Mouse (Mus musculus) cerebellum, postnatal 10 days (tissue): Measurements from ENCODE around the gene Ep400.

Experiments
- DNase-seq, 2 experiments: peaks; one replicate each; pipeline ENCODE4 v3.0.0; 2021; ENCODE audit warnings: mixed read lengths in 2 of 2

Ep400 gene

DNA sequence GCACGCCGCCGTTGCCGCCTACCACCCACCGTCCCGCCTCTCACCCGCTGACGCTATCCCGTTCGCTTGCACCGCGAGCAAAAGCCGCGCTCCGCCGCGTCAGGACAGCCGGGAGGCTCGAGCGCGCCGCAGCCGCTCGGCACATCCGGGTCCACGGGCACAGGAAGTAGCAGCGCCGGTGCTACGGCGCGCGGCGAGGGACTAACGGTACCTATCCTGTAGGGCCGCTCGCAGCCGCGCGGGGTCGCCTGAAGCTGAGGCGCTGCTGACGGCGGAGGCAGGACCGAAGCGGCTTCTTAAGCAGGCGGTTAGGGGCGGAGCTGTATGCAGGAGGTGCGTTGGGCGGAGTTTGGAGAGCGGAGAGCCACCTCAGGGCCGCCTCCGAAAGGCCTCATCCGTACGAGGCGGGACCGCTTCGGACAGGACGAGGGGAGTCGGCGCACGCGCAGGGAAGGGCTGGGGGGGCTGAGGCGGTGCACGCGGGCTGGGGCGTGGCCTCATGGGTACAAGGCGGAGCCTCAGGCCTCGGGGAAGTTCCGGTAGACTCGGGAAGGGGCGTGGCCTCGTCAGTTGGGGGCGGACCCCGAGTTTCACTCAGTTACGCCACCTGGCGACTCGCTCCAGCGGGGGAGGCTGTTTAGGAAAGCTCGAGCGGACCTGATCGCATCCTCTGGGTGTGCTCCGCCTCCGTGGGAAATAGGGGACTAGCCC lies at the start of gene Ep400:
Gene Ep400 (minus strand): TSS at position 270 of the 711 bp plus-strand sequence.
- DNase-seq: peak; percentile 100

DNA sequence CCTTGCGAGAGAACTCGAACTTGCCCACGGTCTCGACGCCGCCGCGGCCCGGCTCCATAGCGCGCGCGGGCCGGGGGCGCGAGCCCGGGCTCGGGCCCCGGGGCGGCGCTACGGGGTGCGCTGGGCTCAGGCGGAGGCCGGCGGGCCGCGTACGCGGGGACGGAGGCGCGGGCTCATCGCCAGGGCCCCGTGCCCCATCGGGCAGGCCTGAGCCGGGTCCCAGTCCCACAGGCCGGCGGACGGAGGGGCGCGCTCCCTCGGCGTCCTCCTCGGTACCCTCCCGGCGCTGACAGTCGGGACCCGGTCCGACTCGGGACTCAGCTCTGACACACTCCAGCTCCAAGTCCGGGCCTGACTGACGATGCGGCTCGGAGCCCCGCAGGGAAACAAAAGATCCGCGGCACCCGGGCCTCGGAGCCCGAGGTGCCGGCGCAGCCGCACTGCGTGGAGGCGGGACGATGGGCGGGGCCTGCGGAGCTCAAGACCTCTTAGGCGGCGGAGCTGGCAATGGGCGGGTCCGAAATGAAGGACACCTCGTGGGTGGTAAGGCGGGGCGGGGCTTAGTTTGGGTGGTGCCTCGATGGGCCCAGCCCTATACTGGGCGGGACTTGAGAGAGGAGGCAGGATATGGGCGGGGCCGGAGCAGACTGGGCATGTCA lies 39.3 kb upstream of the Ep400 start, which contains the start of gene Ulk1:
Gene Ulk1 (minus strand): TSS at position 431 of the 659 bp plus-strand sequence.
- peak; percentile 100 for DNase-seq

DNA sequence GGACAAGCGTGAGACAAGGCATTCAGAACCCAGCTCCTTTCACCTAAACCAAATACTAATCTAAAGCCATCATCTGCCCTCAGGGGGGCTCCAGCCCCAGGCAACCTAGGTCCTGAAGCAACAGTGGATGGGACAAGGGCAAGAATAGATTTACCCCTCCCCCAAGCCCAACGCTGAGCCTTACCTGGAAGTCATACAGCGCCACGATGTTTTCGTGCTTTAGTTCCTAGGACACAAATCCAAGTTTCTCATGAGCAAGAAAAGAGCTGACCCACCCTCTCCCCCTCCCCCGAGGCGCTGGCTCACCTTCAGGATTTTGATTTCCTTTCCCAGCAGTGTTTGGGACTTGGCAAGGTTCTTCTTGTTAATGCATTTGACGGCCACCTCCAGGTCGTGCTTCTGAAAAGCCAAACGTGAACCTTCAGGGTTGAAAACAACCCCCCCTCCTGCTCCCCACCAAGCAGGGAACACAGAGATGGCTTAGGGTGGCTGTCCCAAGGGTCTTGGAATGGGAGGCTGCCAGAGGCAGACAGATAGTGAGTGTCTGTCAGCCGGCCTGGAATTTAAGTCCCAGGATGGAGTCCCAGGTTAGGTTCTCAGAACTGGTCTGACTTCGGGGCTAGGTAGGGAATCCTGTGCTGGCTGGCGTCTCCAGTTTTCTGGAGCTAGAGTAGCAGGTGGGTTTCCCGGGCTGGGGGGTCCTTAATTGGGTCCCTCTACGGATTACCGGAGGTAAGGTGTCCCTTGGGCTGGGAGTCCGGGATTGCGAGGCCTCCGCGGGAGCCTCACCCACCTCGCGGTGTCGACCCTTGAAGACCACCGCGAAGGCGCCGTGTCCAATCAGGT lies 38.5 kb upstream of the Ep400 start:
- DNase-seq: peak; percentile 58 to 66

DNA sequence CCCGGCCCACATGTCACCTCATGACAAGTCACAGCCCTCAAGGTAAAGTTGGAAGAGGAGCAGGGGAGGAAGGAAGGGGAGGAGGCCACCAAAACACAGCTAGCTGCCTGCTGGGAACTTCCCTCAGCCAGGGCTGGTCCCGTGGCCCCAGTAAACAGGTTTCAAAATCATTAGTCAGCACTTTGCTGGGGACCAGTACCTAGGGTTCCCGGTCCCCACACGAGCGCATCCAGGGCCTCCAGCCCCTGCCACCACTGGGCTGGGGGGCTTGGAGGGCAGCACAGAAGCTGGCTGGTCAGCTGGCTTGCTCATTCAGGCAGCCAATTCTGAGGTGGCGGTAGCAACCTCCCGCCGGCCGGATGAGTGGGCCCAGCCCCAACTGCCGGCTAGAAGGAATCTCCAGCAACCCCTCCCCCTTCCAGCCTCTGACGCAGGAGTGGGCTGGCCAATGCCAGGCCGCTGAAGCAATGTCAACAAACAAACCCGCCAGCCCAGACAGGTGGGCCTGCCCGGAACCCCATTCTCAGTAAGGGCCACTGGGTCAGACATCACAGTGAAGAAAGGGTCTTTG lies 37.6 kb upstream of the Ep400 start:
- peak; percentile 95 to 96 for DNase-seq

DNA sequence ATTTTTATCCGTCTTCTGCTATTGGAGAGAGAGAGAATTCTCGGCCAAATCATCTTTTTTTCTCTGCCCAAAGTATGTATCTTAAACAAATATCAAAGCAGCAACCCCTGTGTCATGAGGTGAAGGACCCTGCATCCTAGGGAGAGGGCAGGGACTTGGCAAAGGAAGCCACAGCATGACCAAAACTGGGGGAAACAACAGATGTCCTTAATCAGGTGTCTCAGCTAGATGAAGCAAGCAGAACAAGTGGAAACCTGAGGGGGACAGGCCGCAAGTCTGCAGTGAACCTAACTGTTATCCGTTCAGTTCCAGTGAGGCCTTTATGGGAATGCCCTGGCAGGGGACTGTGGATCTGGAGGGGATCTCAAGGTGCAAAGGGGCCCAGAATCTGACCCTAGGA lies 36.9 kb upstream of the Ep400 start:
- no peak for DNase-seq

DNA sequence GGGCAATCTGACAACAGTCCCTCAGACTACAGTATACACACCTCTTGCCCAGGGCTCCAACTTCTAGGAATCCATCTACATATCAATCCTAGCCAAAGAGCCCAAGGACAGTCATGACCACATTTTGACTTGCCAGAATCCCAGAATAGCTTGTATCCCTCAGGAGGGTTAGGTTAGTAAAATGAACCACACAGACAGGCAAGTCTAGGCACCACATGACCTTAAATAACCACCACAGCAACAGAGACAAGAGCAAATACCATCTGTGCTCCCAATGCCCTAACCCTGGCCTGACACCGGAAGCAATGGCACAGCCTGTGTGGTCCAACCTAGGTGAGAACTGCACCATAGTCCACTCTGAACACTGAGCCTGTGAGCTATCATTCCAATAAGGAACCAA lies 36.2 kb upstream of the Ep400 start:
- DNase-seq: no peak

DNA sequence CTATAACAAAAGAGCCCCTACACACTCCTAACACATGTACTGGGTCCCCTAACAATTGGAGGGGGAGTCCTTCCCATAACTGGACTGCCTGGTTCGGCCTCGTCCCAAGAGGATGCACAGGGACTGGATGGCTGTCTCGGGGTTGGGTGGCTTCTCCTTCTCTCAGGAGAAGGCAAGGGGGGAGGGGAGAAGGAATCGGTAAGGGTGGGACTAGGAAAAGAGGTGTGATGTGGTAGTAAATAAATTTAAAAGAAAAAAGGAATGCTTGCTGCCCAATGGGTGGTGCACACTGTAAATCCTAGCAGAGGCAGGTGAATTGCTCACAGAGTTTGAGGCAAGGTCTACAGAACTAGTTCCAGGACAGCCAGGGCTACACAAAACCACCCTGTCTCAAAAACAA lies 35.6 kb upstream of the Ep400 start:
- no peak for DNase-seq

GRCm38 (mm10) chr5:110804012-110804743 lies 33.7 kb upstream of the Ep400 start:
- no peak for DNase-seq

DNA sequence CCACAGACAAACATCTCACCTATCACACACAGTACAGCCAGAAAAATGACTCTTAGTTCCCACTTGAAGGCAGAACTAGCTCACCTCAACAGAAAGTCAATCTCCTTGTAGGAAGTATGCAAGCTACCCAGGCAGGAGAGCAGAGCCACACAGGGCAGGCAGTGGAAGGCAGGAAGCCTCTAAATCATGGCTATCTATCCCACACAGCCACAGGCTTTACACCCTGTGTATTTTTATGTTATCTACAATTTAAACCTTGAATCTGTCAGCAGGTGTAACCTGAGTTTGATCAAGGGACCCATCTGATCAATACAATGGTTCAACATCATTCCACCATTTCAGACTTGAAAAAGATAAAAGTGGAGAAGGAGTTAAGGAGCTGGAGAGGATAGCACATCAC lies 32.3 kb upstream of the Ep400 start:
- DNase-seq: no peak

DNA sequence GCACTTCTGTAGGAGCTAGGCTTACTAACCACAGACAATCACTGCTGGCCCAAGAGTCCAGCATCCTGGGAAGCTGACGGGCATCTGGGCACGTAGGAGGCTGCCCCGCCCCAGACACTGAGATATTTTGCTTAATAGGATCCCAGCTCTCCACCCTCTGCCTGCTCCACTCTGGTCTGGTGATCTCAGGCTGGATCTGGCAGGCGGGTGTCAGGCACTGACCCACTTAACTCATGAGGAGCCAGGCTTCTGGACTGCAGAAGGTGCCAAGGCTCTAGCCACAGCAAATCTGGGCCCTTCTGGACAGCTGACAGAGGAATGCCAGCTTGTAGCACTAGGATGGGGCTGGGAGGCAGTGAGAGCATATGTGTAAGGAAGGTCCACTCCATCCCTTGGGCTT lies 31.7 kb upstream of the Ep400 start:
- DNase-seq: peak; percentile 87 to 89

DNA sequence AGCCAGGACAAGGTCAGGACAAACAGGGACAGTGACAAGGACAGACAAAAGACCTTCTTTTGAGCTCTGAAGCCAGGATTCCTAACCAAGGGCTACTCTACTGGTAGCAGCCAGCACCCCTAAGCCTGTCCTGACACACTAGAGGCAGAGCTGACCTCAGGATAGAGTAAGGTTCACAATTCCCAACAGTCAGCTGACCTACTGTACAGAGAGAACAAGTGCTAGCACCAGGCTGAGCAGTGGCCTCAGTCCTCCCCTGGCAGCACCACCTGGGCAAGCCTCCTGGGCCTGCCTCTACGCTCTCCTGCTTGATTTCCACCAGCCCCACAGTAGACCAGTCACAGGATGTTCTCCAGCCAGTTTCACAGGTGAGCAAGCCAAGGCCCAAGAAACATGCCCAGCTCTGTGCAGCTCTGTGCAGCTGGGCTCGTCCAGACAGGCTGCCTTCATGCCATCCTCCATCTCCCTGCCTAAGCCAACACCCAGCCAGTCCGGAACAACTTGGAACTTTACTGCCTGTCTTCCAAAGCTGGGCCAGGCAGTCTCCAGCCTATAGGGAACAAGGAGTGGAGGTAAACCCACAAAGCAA lies 30.6 kb upstream of the Ep400 start:
- DNase-seq: no peak

DNA sequence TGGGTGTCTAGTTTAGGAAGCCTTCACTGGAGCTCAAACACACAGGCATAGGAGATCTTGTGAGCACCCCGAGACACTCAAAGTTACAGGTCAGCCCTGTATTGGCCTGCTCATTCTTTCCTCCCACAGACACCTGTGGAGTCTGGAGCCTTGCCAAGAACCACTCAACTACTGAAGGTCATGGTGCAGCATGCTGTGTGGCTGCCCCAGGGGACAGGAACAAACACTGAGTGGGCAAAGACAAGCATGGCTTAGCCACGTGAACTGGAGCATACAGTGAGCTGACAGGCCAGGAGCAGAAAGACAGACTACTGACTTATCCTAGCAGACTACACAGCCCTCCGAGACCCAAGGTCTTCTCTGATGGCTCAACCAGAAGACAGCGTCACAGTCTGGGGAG lies 27.2 kb upstream of the Ep400 start:
- peak in 1 of 2 experiments; percentile 56 for DNase-seq

DNA sequence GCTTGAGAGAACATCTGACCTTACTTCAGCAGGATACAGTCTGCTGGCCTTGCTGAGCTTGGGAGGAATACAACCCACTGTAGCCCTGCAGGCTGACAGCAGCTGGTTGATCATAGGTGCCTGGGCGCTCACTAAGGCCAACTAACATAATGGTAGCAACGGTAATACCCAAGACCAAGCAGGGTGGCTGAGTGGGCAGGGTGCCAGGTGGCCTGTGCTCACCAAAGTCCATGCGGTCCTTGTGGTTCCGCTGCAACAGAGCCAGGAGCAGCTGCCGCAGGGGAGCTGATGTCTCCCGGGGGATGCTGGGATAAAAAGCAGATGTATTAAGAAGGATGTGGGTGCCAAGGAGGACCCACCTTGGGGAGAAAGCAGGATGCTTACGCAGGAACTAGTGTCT lies 23.8 kb upstream of the Ep400 start:
- peak in 1 of 2 experiments; percentile 40 for DNase-seq

- DNase-seq: peak; percentile 74 to 86
Observed at GRCm38 (mm10) chr5:110788684-110789083, 18.2 kb upstream of the Ep400 start.

DNA sequence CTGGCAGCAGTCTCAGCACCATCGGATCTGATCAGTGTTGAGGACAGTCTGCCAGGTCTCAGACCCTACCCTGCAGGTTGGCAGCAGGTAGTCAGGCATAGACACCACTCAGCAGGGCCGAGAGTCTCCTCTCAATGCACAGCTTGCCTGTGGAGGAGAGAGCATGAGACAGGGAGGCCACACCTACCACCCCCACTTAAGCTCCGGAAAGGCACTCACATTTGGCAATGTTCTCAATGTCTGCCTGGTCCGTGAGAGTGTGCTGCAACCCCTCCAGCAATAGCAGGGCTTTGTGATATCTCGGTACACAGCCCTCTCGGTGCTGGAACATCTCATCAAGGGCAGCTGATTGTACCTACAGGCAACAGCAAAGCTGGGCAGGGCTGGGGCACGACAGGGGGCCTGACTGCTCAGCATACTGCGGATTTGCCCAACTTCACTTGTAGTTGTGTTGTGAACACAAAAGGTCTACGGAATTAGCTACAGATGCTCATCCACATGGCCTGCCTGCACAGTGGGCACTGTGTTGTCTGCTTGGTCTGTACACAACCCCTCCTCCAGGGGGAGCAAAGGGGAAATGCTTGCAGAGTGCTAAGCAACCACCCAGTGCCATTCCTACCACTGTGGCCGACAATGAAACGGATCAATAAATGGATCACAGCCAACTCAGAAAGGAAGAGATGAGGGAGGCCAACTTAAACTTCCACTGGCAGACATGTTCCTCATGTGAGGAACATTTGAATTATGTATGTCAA lies 15.7 kb upstream of the Ep400 start:
- DNase-seq: peak; percentile 44 to 58

DNA sequence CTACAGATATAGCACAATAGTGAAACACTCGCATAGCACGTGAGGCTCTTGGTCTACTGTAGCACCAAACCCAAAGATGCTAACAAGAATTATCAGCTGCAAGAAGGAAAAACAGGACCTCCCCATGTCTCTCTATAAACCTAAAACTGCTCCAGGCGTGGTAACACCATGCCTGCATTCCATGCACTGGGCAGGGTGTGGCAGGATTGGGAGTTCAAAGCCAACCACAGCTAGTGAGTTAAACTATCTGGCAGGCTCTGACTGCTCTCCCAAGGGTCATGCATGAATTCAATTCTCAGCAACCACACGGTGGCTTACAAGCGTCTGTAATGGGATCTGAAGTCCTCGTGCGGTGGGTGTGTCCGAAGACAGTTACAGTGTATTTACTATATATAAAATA lies 12.6 kb upstream of the Ep400 start:
- DNase-seq: peak in 1 of 2 experiments; percentile 1

DNA sequence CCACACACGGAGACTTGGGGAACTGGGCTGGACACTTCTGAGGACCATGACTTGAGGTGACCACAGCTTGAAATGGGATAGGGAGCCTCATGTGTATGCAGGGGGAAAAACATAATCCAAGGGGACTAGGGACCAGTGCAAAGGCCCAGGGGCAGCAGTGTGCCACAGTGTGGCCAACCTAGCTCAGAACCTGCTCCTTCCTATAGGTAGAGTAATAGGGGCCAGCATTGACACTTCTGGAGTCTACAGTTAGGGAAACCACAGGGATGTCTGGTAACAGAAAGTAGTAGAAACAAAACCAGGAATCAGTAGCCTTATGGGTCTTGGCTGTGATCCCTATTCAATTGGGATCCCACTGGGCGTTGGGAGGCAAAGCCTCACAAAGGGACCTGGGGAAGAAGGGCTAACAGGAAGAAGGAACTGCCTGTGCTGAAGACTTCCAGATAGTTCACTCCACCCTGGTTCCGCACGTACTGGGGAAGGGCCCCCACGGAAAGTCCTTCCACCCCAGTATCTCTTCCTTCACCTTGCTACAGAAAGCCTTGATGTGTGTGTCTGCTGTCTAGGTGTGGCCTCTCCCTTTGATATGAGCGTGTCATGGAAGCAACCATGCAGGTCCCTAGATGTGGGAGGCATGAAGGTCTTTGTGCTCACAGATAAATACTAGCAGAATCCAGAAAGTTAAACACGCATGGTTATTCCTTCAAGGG lies 11.2 kb upstream of the Ep400 start:
- DNase-seq: peak in 1 of 2 experiments; percentile 20

DNA sequence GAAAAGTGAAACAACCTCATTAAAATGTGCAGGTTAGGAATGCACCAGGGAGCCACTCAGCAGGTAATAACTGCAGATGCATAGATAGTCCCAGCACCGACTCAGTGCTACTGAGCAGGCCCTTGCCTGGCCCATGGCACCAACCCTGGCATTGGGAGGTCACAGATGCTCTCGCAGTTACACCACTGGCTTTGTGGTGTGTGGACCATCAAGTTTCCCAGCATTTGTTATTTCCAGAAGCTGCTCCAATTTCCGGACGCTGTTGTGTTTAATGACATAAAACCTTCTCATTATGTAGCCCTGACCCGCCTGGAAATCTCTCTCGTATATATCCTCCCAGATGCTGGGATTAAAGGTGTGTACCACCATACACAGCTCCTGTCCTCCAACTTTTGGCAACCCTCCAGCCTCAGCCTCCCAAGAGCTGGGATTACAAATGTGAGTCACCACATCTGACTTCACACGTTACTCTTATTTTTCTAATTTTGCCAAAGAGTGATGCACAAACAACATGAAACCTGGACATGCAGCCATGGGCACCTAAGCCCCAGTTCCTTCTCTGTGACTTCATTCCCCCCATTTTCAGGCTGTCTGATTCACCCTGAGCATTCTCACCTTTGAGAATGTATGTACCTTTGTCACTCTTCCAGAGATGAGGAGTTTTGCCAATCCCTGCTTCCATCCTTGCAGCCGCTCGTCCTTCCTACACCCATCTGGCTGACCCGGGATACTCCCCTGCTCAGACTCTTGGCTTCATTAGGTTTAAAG lies 10.4 kb upstream of the Ep400 start:
- DNase-seq: peak; percentile 51 to 64

DNA sequence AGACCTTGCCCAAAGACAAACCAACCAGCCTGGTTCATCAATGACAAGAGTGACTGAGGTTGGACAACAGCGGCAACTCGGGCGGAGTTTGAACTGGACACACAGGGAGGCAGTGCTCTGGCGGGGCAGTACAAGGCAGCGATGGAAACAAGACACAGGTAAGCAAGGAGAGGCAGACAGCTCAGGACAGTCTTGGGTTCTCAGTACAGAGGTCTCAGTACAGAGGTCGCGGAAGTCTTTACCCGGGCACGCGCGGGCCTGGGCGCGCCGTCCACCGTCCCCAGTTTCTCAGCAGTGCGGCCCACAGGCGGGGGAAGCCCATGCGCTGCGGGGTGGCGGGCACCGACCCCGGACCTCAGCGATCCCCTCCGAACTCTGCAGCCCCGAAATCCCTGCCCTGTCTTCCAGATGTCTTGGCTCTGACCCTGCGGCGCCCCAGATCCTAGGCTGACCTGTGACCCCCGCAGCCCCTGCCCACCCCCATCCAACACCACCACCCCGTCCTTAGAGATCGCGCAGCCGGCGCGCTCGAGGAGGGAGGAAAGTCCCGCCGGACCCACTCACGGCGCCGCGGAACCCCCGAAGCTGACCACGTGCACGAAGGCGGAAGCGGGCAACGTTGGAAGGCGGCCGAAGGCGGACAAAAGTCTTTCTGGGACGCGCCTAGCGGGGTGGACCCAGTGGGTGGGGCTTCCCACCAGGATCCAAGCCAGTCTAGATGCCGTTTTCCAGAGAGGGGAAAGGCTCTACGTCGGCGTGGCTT lies 9.7 kb upstream of the Ep400 start, which contains the start of gene Pus1:
Gene Pus1 (minus strand): TSS at position 662 of the 763 bp plus-strand sequence.
- DNase-seq: peak; percentile 93 to 95
